Mouse (Mus musculus) midbrain, postnatal 0 days (tissue): ENCODE results near the gene Tdrd12. TPM values are rescaled to one million over a fixed set of nuclear protein-coding genes. Genes with fewer than 3 reads are reported as not detected.

Source experiments
- ATAC-seq: fragments of 200-750 bp; cut with Nextera tagmentation; 2 replicates; pipeline ENCODE4 v1.8.0; 2017; ENCODE audit warnings: moderate number of reproducible peaks, mild to moderate bottlenecking, moderate TSS enrichment, moderate library complexity; ENCODE audit not compliant: low FRiP score
- DNase-seq: peaks from one replicate; pipeline ENCODE4 v3.0.0-alpha.2; 2015; ENCODE audit warnings: low spot score
- H3K27ac ChIP-seq: fragments of 300-500 bp; sonication (generic); 2 replicates; pipeline ENCODE4 v1.5.1; 2014; ENCODE audit warnings: low read depth, mild to moderate bottlenecking, low read length, mixed read lengths
- H3K27me3 ChIP-seq: fragments of 300-500 bp; sonication (generic); 2 replicates; pipeline ENCODE4 v1.6.1; 2014; ENCODE audit warnings: low read length, control low read depth, mixed read lengths; ENCODE audit not compliant: insufficient read depth
- H3K36me3 ChIP-seq: fragments of 300-500 bp; sonication (generic); 2 replicates; pipeline ENCODE4 v1.6.1; 2014; ENCODE audit warnings: low read length, control low read depth, mixed read lengths; ENCODE audit not compliant: insufficient read depth
- H3K4me1 ChIP-seq: fragments of 300-500 bp; sonication (generic); 2 replicates; pipeline ENCODE4 v1.6.1; 2014; ENCODE audit warnings: mild to moderate bottlenecking, control low read depth, antibody characterized with exemption, low read length, mixed read lengths; ENCODE audit not compliant: insufficient read depth
- H3K4me2 ChIP-seq: fragments of 300-500 bp; sonication (generic); 2 replicates; pipeline ENCODE4 v1.6.1; 2014; ENCODE audit warnings: low read depth, mild to moderate bottlenecking, low read length, mixed read lengths; ENCODE audit not compliant: poor library complexity, severe bottlenecking
- H3K4me3 ChIP-seq: fragments of 300-500 bp; sonication (generic); 2 replicates; pipeline ENCODE4 v1.5.1; 2014; ENCODE audit warnings: low read depth, mild to moderate bottlenecking, low read length, moderate library complexity
- H3K9ac ChIP-seq: fragments of 300-500 bp; sonication (generic); replicated peaks from 2 replicates; pipeline ENCODE4 v1.6.1; 2014; ENCODE audit warnings: mild to moderate bottlenecking, low read length, moderate library complexity, mixed read lengths; ENCODE audit not compliant: poor library complexity, severe bottlenecking
- H3K9me3 ChIP-seq: fragments of 300-500 bp; sonication (generic); 2 replicates; pipeline ENCODE4 v1.6.1; 2016; ENCODE audit warnings: low read length, control low read depth
- CTCF ChIP-seq: IDR thresholded peaks from 2 replicates; pipeline ENCODE4 v1.5.1; 2016; ENCODE audit warnings: antibody characterized with exemption, mild to moderate bottlenecking
- WGBS: fragments of 180-500 bp; shearing (Covaris S2); extraction: QIAGEN DNeasy Blood & Tissue Kit; methylation state at CpG from one replicate; pipeline ENCODE4 v1.1.7; 2014; 5-methylcytosine and 5-hydroxymethylcytosine counted together
- polyA plus RNA-seq: library from polyadenylated mRNA; unstranded; fragments of >200 nt; fragmentation: Nextera tagmentation; extraction: Ambion mirVana; gene quantifications from 2 replicates; pipeline ENCODE4 v1.2.1, GENCODE M21; 2015
- total RNA-seq: library from RNA; depleted of rRNA; stranded (reverse); fragments of >200 nt; gene quantifications from 2 replicates; pipeline ENCODE4 v1.2.3, GENCODE M21; 2014

Gene Tdrd12
- total and polyA plus RNA-seq, 2 experiments from 2014 or later = 0.38 to 0.58 TPM

GRCm38 (mm10) chr7:35491005-35491404 lies 46.5 kb downstream of the Tdrd12 start:
- Histone ChIP-seq H3K27ac (no peak overlapping the region), H3K4me2 (no peak overlapping the region), H3K9ac (no peak overlapping the region), H3K27me3 (no peaks in the 10 kb centered on the region), H3K4me3 (no peak overlapping the region), H3K36me3 (no peaks in the 10 kb centered on the region), H3K4me1 (no peaks in the 10 kb centered on the region), H3K9me3 (no peaks in the 10 kb centered on the region)
- DNase-seq (no peak), ATAC-seq (no peak)
- 74% methylated on average over 1 of the region's 1 CpGs for WGBS
- no peak for TF ChIP-seq CTCF

DNA sequence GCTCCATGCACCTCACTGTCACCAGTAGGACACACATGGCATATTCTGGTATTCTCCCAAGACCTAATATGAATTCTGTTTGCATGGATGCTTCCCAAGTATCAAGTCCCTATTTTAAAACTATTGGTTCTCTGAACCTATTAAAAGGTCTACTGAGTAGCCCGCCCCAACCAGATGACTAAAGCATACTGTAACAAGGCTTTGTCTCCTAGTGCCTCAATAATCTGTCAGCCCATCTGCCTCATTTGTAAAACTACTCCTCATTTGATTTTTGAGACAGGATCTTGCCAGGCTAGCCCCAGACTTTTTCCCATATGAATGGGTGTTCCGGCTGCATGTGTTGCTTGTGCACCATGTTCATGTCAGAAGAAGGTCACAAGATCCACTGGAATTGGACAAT lies 47.4 kb downstream of the Tdrd12 start:
- H3K4me1 ChIP-seq = no peaks in the 10 kb centered on the region
- H3K27me3 ChIP-seq = no peaks in the 10 kb centered on the region
- H3K36me3 ChIP-seq = no peaks in the 10 kb centered on the region
- DNase-seq (no peak), ATAC-seq (no peak)
- WGBS = 90% methylated on average over 2 of the region's 2 CpGs
- H3K4me2 ChIP-seq = no peak overlapping the region
- no peak overlapping the region for H3K9ac ChIP-seq
- no peak overlapping the region for H3K27ac ChIP-seq
- TF ChIP-seq CTCF = no peak
- no peaks in the 10 kb centered on the region for H3K9me3 ChIP-seq
- H3K4me3 ChIP-seq = no peak overlapping the region

DNA sequence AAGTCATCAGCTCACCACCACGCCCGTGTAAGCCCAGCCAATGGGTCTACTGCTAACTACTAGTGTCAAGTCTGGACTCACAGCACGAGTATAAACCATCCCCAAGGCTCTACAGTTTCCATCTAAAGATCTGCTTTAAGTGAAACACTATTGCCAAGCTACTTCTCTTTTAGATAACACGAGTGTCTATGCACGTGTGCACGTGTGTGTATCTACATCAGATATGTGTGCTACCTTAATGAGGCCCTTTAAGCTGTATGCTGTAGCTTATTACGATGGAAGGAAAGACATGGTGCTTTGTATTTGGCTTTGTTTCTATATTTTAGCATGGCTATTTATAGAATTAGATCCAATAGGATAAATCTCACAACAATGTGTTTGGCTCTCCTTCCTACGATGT lies 51.0 kb downstream of the Tdrd12 start:
- Histone ChIP-seq H3K4me1 (no peaks in the 10 kb centered on the region), H3K4me2 (no peak overlapping the region), H3K27ac (no peak overlapping the region), H3K9ac (no peak overlapping the region), H3K36me3 (no peaks in the 10 kb centered on the region), H3K27me3 (no peaks in the 10 kb centered on the region), H3K9me3 (no peaks in the 10 kb centered on the region), H3K4me3 (no peak overlapping the region)
- ATAC-seq (no peak), DNase-seq (no peak)
- TF ChIP-seq CTCF = no peak
- WGBS = 85% methylated on average over 8 of the region's 8 CpGs

GRCm38 (mm10) chr7:35485126-35485525 lies 52.4 kb downstream of the Tdrd12 start:
- WGBS = 82% methylated on average over 2 of the region's 2 CpGs
- Histone ChIP-seq H3K27ac (no peak overlapping the region), H3K4me1 (no peaks in the 10 kb centered on the region), H3K4me2 (no peak overlapping the region), H3K9me3 (no peaks in the 10 kb centered on the region), H3K9ac (no peak overlapping the region), H3K27me3 (no peaks in the 10 kb centered on the region), H3K36me3 (no peaks in the 10 kb centered on the region), H3K4me3 (no peak overlapping the region)
- TF ChIP-seq CTCF = no peak
- no peak for DNase-seq
- ATAC-seq = no peak

DNA sequence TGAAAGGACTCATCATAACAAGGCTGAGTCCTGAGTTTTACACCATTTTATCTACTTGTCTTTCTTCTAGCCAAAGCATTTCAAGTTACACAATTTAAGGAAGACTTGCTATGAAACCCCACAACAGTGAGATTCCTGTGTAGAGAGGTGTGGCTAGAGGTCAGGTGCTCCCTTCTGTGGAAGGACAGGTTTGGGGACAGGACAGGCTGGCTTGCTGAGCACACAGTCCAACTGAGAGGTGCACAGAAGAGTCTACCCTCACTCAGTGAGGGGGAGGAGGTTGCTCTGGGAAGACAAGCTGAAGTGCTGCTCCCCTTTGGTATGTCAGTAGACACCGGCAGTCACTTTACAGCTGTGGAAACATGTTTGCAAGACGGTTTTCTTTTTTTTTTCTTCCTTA lies 61.1 kb downstream of the Tdrd12 start:
- ATAC-seq (no peak), DNase-seq (no peak)
- no peak for TF ChIP-seq CTCF
- Histone ChIP-seq H3K4me3 (no peak overlapping the region), H3K9ac (no peak overlapping the region), H3K4me2 (no peak overlapping the region), H3K36me3 (no peaks in the 10 kb centered on the region), H3K9me3 (no peaks in the 10 kb centered on the region), H3K4me1 (no peaks in the 10 kb centered on the region), H3K27me3 (no peaks in the 10 kb centered on the region), H3K27ac (no peak overlapping the region)
- 81% methylated on average over 2 of the region's 2 CpGs for WGBS

DNA sequence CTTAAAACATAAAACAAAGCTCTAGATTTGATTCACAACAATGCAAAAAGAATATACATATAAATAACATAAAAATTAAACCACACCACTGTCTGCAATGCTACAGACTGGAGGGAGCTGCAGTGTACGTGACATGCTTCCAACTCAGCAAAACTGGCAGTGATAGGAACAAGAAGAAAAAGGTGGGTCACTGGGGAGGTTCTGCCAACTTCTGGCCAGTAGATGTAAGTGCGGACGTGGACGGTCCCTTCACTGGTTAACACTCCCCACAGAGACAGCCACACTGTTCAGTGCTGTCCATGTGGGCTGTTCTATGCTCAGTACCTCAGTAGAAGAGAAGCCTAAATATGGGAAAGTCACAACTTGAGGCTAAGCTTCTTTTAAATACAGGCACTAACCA lies 66.8 kb downstream of the Tdrd12 start:
- 45% methylated on average over 4 of the region's 4 CpGs for WGBS
- Histone ChIP-seq H3K4me1 (no peaks in the 10 kb centered on the region), H3K36me3 (peaks cover 5% of the 10 kb centered on the region; the same call in 1 of the 2 replicates), H3K4me2 (no peak overlapping the region), H3K27me3 (no peaks in the 10 kb centered on the region), H3K9me3 (no peaks in the 10 kb centered on the region), H3K27ac (no peak overlapping the region), H3K9ac (no peak overlapping the region), H3K4me3 (no peak overlapping the region)
- ATAC-seq (no peak), DNase-seq (no peak)
- TF ChIP-seq CTCF = no peak

DNA sequence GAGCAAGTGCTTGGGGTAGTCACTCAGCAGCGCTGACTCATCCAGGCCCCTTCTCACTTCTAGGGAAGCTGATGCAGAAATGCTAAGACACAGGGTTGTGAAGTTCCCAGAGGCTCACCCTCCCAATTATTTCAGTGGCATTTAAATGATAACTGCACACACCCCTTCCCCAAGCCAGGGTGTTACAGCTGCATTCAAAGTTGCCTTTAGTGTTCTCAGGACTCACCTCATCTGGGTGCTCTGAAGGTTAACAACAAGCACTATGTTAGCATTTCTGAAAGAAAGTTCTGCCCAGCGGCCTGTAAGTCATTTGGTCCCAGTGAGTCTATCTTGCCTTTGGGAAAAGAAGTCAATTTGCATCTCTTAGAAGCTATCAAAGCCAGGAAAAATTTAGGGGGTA lies 69.7 kb downstream of the Tdrd12 start:
- no peak for TF ChIP-seq CTCF
- 62% methylated on average over 2 of the region's 2 CpGs for WGBS
- no peak overlapping the region for H3K27ac ChIP-seq
- no peak overlapping the region for H3K9ac ChIP-seq
- DNase-seq (no peak), ATAC-seq (no peak)
- H3K9me3 ChIP-seq = no peaks in the 10 kb centered on the region
- H3K4me1 ChIP-seq = no peaks in the 10 kb centered on the region
- no peak overlapping the region for H3K4me3 ChIP-seq
- no peaks in the 10 kb centered on the region for H3K27me3 ChIP-seq
- H3K4me2 ChIP-seq = no peak overlapping the region
- peaks cover 9% of the 10 kb centered on the region; the same call in 1 of the 2 replicates for H3K36me3 ChIP-seq
